Mouse (Mus musculus): ENCODE measurements around the gene Bhlhe40. TPM values are rescaled to one million over a fixed set of nuclear protein-coding genes. Genes with fewer than 3 reads are reported as not detected.

The Bhlhe40 gene
- polyA plus RNA-seq, 1 experiment from 2014 or later: 3.0 TPM

DNA sequence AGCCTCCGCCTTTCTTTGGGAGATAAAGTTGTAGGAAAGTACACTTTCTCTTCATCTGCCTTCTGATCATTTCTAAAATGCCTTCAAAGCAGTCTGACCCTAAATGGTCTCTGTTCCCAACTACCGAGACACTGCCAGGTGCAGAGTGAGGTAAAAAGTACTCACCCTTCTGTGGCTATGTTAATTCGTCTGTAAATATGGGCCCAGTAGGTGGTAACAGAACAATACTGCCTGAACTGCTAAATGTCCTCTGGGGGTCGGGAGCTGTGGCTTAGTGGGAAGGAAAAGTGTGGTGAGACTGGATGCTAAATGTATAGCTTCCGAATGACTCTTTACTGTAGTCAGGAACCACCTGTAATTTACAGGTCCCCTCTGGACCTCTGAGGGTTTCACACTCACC, 16.1 kb upstream of the Bhlhe40 start:
- no peak for DNase-seq (ENCODE audit: low spot score)
- Histone ChIP-seq H3K4me2 (replicated peaks; ENCODE audit: low read depth, low read length) (no peak overlapping the region), H3K4me3 (ENCODE audit: low read depth, low read length) (no peak overlapping the region), H3K4me1 (replicated peaks; ENCODE audit: control insufficient read depth, insufficient read depth, low read length) (no peaks in the 10 kb centered on the region), H3K27me3 (ENCODE audit: control insufficient read depth, insufficient read depth, low read length) (no peaks in the 10 kb centered on the region), H3K27ac (ENCODE audit: low read depth, low read length) (no peak overlapping the region), H3K9ac (ENCODE audit: low read depth, low read length) (no peak overlapping the region), H3K9me3 (ENCODE audit: control insufficient read depth, low read length) (no peaks in the 10 kb centered on the region), H3K36me3 (ENCODE audit: control insufficient read depth, insufficient read depth, low read length) (no peaks in the 10 kb centered on the region)
- WGBS: 52% methylated on average over 5 of the region's 5 CpGs
- ATAC-seq (ENCODE audit: low FRiP score): no peak

DNA sequence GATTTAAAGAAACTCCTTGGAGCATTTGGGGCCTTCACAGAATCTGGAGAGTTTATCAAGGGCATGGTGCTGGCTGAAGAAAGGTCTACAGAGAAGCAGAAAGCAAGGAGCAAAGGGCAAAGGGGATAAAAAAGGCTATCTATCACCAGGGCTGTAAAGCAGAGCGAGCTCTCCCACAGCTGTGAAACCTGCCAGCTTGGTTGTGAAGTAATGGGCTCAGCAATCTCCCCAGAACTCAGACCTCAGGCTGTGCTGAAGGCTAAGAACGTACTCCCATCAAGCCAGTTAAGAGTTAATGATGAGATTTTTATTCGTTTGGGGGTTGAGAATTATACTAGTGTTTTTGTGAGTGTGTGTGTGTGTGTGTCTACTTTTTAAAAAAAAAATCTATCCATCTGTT, 13.3 kb upstream of the Bhlhe40 start:
- DNase-seq (ENCODE audit: low spot score) (no peak), ATAC-seq (ENCODE audit: low FRiP score) (no peak)
- Histone ChIP-seq H3K4me3 (ENCODE audit: low read depth, low read length) (no peak overlapping the region), H3K4me1 (replicated peaks; ENCODE audit: control insufficient read depth, insufficient read depth, low read length) (no peaks in the 10 kb centered on the region), H3K27ac (ENCODE audit: low read depth, low read length) (no peak overlapping the region), H3K9ac (ENCODE audit: low read depth, low read length) (no peak overlapping the region), H3K9me3 (ENCODE audit: control insufficient read depth, low read length) (no peaks in the 10 kb centered on the region), H3K4me2 (replicated peaks; ENCODE audit: low read depth, low read length) (no peak overlapping the region), H3K27me3 (ENCODE audit: control insufficient read depth, insufficient read depth, low read length) (no peaks in the 10 kb centered on the region), H3K36me3 (ENCODE audit: control insufficient read depth, insufficient read depth, low read length) (no peaks in the 10 kb centered on the region)
- 60% methylated on average over 3 of the region's 3 CpGs for WGBS

DNA sequence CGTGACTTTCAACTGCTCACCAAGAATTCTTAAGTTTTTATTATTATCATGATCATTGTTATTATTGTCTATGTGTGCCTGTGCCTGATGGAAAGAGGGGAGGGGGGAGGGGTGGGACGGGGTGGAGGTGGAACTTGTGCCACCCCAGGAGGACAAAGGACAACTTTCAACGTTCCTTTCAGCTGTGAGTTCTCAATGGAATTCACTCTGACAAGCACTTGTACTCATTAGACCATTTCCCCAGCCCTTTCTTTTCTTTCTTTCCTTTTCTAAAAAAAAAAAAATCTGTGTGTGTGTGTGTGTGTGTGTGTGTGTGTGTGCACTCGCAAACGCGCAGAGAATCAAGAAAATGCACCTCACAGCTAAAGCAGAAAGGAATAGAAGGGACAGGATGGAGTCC, 12.4 kb upstream of the Bhlhe40 start:
- Histone ChIP-seq H3K27me3 (ENCODE audit: control insufficient read depth, insufficient read depth, low read length) (no peaks in the 10 kb centered on the region), H3K9me3 (ENCODE audit: control insufficient read depth, low read length) (no peaks in the 10 kb centered on the region), H3K4me1 (replicated peaks; ENCODE audit: control insufficient read depth, insufficient read depth, low read length) (no peaks in the 10 kb centered on the region), H3K9ac (ENCODE audit: low read depth, low read length) (no peak overlapping the region), H3K4me2 (replicated peaks; ENCODE audit: low read depth, low read length) (no peak overlapping the region), H3K27ac (ENCODE audit: low read depth, low read length) (no peak overlapping the region), H3K36me3 (ENCODE audit: control insufficient read depth, insufficient read depth, low read length) (no peaks in the 10 kb centered on the region), H3K4me3 (ENCODE audit: low read depth, low read length) (no peak overlapping the region)
- no peak for ATAC-seq (ENCODE audit: low FRiP score)
- DNase-seq (ENCODE audit: low spot score): peak; percentile 10
- 34% methylated on average over 6 of the region's 6 CpGs for WGBS

DNA sequence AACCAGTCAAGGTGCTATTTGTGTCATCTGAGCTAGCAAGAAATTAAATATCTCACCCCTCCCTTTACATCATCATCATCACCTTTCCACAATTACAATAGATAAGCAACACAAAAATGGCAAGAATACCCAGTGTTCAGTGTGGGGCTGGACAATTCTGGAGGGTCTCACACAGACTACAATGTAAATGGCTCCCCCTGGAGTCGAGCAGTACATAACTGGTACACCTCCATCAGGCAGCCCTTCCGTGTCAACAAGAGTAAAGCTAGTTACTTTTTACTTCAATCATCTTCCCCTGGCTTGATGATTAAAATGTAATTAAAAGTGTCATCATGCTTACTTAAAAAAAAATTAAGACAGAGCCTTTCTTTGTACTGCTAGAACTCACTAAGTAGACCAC, 4.6 kb upstream of the Bhlhe40 start:
- H3K4me1 ChIP-seq (replicated peaks; ENCODE audit: control insufficient read depth, insufficient read depth, low read length): no peaks in the 10 kb centered on the region; the same call in 1 of the 2 replicates
- H3K4me3 ChIP-seq (ENCODE audit: low read depth, low read length): no peak overlapping the region
- no peak overlapping the region for H3K9ac ChIP-seq (ENCODE audit: low read depth, low read length)
- no peak overlapping the region for H3K4me2 ChIP-seq (replicated peaks; ENCODE audit: low read depth, low read length)
- H3K27ac ChIP-seq (ENCODE audit: low read depth, low read length): no peak overlapping the region
- H3K9me3 ChIP-seq (ENCODE audit: control insufficient read depth, low read length): no peaks in the 10 kb centered on the region
- no peaks in the 10 kb centered on the region for H3K36me3 ChIP-seq (ENCODE audit: control insufficient read depth, insufficient read depth, low read length)
- peaks cover 4% of the 10 kb centered on the region for H3K27me3 ChIP-seq (ENCODE audit: control insufficient read depth, insufficient read depth, low read length)
- 65% methylated on average over 2 of the region's 2 CpGs for WGBS
- no peak for ATAC-seq (ENCODE audit: low FRiP score)
- no peak for DNase-seq (ENCODE audit: low spot score)

DNA sequence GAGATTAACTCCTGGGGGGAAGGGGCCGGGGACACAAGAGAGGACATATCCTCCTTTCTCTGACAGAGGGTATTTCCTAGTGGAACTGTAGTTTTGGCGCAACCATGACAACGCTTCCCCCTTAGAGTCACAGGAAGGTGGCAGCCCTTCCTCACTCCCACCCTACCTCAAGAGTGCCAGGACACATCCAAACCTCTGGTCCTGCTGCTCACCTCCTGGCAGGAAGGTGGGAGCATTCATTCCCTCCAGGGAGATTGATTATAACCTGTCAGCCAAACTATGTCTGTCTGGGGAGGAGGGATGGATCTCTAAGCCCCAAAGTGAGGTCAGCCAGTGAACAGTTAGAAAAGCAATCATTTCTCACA, 2.4 kb upstream of the Bhlhe40 start:
- 38% methylated on average over 3 of the region's 3 CpGs for WGBS
- Histone ChIP-seq H3K27ac (ENCODE audit: low read depth, low read length) (no peak overlapping the region), H3K36me3 (ENCODE audit: control insufficient read depth, insufficient read depth, low read length) (no peaks in the 10 kb centered on the region), H3K27me3 (ENCODE audit: control insufficient read depth, insufficient read depth, low read length) (peaks cover 10% of the 10 kb centered on the region), H3K4me3 (ENCODE audit: low read depth, low read length) (no peak overlapping the region), H3K4me1 (replicated peaks; ENCODE audit: control insufficient read depth, insufficient read depth, low read length) (no peaks in the 10 kb centered on the region; the same call in 1 of the 2 replicates), H3K4me2 (replicated peaks; ENCODE audit: low read depth, low read length) (no peak overlapping the region), H3K9ac (ENCODE audit: low read depth, low read length) (no peak overlapping the region), H3K9me3 (ENCODE audit: control insufficient read depth, low read length) (no peaks in the 10 kb centered on the region)
- ATAC-seq (ENCODE audit: low FRiP score) (no peak), DNase-seq (ENCODE audit: low spot score) (peak; percentile 10)

DNA sequence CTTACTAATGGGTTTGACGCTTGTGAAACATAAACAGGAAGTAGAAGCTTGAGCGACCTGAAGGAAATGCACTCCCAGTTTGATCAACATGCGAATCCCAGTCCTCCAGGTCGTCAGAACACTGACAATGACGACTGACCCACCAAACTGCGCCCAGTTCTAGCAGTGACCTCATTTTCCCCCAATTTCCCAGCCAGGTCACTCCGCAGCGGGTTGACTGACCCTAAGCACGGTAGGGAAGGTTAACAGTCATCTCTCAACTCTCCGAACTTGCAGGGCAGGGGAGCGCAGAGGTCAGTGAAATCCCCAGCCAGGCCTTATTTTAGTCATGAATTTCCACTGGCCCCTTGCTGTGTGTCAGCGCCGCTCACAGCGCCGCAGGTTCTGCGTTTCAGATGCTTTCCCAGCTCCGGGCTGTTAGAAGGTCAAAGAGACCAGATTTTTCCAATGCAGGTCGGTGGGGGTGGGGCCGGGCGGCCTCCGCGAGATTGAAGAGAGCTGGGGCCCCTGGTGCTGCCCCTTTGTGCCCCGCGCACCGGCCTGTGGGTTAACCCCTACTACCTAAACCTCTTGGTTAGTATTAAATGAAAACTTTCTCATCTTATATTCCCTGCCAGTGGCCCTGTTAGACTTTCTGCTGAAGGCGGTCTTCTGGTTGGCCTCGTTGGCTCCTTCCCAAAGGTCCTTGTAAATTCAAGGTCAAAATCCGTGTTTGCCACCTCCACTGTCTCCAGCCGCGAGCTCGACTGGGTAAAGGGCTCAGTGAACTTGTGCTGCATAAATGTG, 1.8 kb upstream of the Bhlhe40 start:
- H3K9ac ChIP-seq (ENCODE audit: low read depth, low read length): peak overlapping the region; percentile 42
- H3K9me3 ChIP-seq (ENCODE audit: control insufficient read depth, low read length): no peaks in the 10 kb centered on the region
- peaks cover 10% of the 10 kb centered on the region for H3K27me3 ChIP-seq (ENCODE audit: control insufficient read depth, insufficient read depth, low read length)
- no peaks in the 10 kb centered on the region for H3K36me3 ChIP-seq (ENCODE audit: control insufficient read depth, insufficient read depth, low read length)
- H3K4me2 ChIP-seq (replicated peaks; ENCODE audit: low read depth, low read length): peak overlapping the region; percentile 100
- H3K4me3 ChIP-seq (ENCODE audit: low read depth, low read length): peak overlapping the region; percentile 58
- ATAC-seq (ENCODE audit: low FRiP score) (peak; percentile 6), DNase-seq (ENCODE audit: low spot score) (peak; percentile 50)
- H3K27ac ChIP-seq (ENCODE audit: low read depth, low read length): no peak overlapping the region
- no peaks in the 10 kb centered on the region; the same call in 1 of the 2 replicates for H3K4me1 ChIP-seq (replicated peaks; ENCODE audit: control insufficient read depth, insufficient read depth, low read length)
- WGBS: under 1% methylated on average over 31 of the region's 31 CpGs

DNA sequence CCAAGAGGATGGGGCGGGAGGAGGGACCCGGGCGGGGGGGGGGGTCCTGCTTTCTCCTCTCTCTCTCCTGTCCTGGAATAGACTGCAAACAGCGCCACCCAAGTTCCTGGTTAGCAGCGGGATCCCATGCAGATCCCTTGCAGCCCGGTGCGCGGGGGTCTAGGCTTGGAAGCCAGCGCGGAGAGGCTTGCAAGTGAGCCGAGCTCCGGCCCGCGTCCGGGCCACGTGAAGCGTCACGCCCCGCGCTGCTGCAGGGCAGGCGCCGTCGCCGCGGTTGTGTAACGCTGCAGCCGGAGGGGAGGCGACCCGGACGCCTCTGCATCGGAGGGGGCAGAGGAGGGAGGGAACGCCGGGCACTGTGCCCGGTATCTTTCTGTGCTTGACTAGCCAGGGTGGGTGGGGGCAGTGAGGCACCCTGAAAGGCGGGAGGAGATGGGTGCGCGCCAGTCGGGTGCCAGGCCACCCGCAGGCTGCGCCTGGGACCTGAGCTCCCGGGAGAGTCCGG, 1.2 kb upstream of the Bhlhe40 start:
- Histone ChIP-seq H3K27me3 (ENCODE audit: control insufficient read depth, insufficient read depth, low read length) (peaks cover 10% of the 10 kb centered on the region), H3K4me1 (replicated peaks; ENCODE audit: control insufficient read depth, insufficient read depth, low read length) (no peaks in the 10 kb centered on the region; the same call in 1 of the 2 replicates)
- peak; percentile 82 for ATAC-seq (ENCODE audit: low FRiP score)

DNA sequence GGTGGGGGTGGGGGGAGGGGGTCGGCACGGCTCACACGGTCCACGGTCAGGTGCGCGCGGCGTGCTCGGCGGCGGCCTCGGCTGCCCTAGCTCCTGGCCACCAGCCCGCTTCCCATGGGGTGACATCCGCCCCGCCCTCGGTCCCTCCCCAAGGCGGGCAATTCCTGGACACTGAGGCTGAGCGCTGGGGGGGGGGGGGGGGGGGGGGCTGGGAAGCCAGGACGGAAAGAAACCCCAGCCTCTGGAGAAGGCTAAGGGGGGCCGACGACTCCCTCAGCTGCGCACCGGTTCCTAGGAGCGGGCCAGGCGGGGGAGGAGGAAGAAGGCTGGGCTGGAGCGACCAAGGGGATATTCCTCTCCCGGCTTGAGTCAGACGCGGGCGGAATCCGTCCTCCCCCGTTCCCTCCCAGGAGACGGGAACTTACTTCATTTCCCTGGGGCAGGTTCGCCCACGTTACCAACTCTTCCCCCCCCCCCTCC, 663 bp upstream of the Bhlhe40 start:
- peak overlapping the region; percentile 100 for H3K4me2 ChIP-seq (replicated peaks; ENCODE audit: low read depth, low read length)
- peak overlapping the region; percentile 75 for H3K27ac ChIP-seq (ENCODE audit: low read depth, low read length)
- H3K27me3 ChIP-seq (ENCODE audit: control insufficient read depth, insufficient read depth, low read length): peaks cover 10% of the 10 kb centered on the region
- peak overlapping the region; percentile 35 for H3K9ac ChIP-seq (ENCODE audit: low read depth, low read length)
- ATAC-seq (ENCODE audit: low FRiP score) (peak; percentile 74), DNase-seq (ENCODE audit: low spot score) (peak; percentile 62)
- H3K9me3 ChIP-seq (ENCODE audit: control insufficient read depth, low read length): no peaks in the 10 kb centered on the region
- H3K4me1 ChIP-seq (replicated peaks; ENCODE audit: control insufficient read depth, insufficient read depth, low read length): no peaks in the 10 kb centered on the region; the same call in 1 of the 2 replicates
- H3K36me3 ChIP-seq (ENCODE audit: control insufficient read depth, insufficient read depth, low read length): no peaks in the 10 kb centered on the region
- H3K4me3 ChIP-seq (ENCODE audit: low read depth, low read length): peak overlapping the region; percentile 58
- under 1% methylated on average over 25 of the region's 35 CpGs for WGBS

More for the DNA sequence above, 1.2 kb upstream of the Bhlhe40 start:
- Histone ChIP-seq H3K27ac (ENCODE audit: low read depth, low read length) (peak overlapping the region; percentile 75), H3K4me3 (ENCODE audit: low read depth, low read length) (peak overlapping the region; percentile 58), H3K4me2 (replicated peaks; ENCODE audit: low read depth, low read length) (peak overlapping the region; percentile 100), H3K9ac (ENCODE audit: low read depth, low read length) (peak overlapping the region; percentile 42), H3K36me3 (ENCODE audit: control insufficient read depth, insufficient read depth, low read length) (no peaks in the 10 kb centered on the region), H3K9me3 (ENCODE audit: control insufficient read depth, low read length) (no peaks in the 10 kb centered on the region)
- 1% methylated on average over 33 of the region's 42 CpGs for WGBS
- DNase-seq (ENCODE audit: low spot score): peak; percentile 88
